Mouse (Mus musculus) MEL (cell line): ENCODE measurements around the gene Ndufa13.

ENCODE experiments used
- CTCF ChIP-seq, 3 experiments: IDR thresholded peaks in 2 of 3; conservative IDR thresholded peaks in 1 of 3; 2 replicates each; pipeline ENCODE4 v1.5.1; 2011 to 2012; ENCODE audit warnings: low read length in 3 of 3, low read depth in 2 of 3, mild to moderate bottlenecking in 2 of 3, improper control_type of control experiment in 1 of 3, inconsistent platforms in 1 of 3, mixed read lengths in 1 of 3, moderate library complexity in 1 of 3; ENCODE audit not compliant: control insufficient read depth in 1 of 3, insufficient read depth in 1 of 3, poor library complexity in 1 of 3, severe bottlenecking in 1 of 3
- EP300 ChIP-seq, 2 experiments: IDR thresholded peaks; 2 replicates each; pipeline ENCODE4 v1.6.1; 2011; ENCODE audit warnings: improper control_type of control experiment in 2 of 2, low read length in 2 of 2, low read depth in 1 of 2, mild to moderate bottlenecking in 1 of 2
- HCFC1 ChIP-seq: IDR thresholded peaks from 2 replicates; pipeline ENCODE4 v1.6.1; 2012; ENCODE audit warnings: low read depth, mild to moderate bottlenecking, inconsistent platforms, low read length, improper control_type of control experiment, moderate library complexity
- KAT2A ChIP-seq: conservative IDR thresholded peaks from 2 replicates; pipeline ENCODE4 v1.6.1; 2012; ENCODE audit warnings: low read depth, low read length, improper control_type of control experiment, inconsistent platforms
- MEF2A ChIP-seq: IDR thresholded peaks from 2 replicates; pipeline ENCODE4 v1.6.1; 2014; ENCODE audit warnings: low read depth, mild to moderate bottlenecking, inconsistent platforms, low read length, improper control_type of control experiment; ENCODE audit not compliant: poor library complexity, insufficient replicate concordance, severe bottlenecking; ENCODE audit errors: extremely low read depth
- POLR2A ChIP-seq, 2 experiments: IDR thresholded peaks; 2 replicates each; pipeline ENCODE4 v1.6.1; 2011 to 2012; ENCODE audit warnings: low read length in 2 of 2, mild to moderate bottlenecking in 2 of 2, control low read depth in 1 of 2, improper control_type of control experiment in 1 of 2, low read depth in 1 of 2, moderate library complexity in 1 of 2; ENCODE audit not compliant: control insufficient read depth in 1 of 2, insufficient read depth in 1 of 2, poor library complexity in 1 of 2
- POLR2AphosphoS2 ChIP-seq: IDR thresholded peaks from 2 replicates; pipeline ENCODE4 v1.6.1; 2011; ENCODE audit warnings: low read length, improper control_type of control experiment
- POLR2AphosphoS5 ChIP-seq: IDR thresholded peaks from 2 replicates; pipeline ENCODE4 v1.6.1; 2012; ENCODE audit warnings: low read depth, borderline replicate concordance, mild to moderate bottlenecking, inconsistent platforms, low read length, moderate library complexity, mixed read lengths
- TAL1 ChIP-seq: IDR thresholded peaks from 2 replicates; pipeline ENCODE4 v1.6.1; 2012; ENCODE audit warnings: mild to moderate bottlenecking, inconsistent platforms, low read length, moderate library complexity, mixed read lengths
- TCF12 ChIP-seq: IDR thresholded peaks from 2 replicates; pipeline ENCODE4 v1.6.1; 2014; ENCODE audit warnings: low read depth, mild to moderate bottlenecking, inconsistent platforms, low read length, improper control_type of control experiment, moderate library complexity
- ZMIZ1 ChIP-seq: IDR thresholded peaks from 2 replicates; pipeline ENCODE4 v1.6.1; 2012; ENCODE audit warnings: low read depth, mild to moderate bottlenecking, inconsistent platforms, low read length, improper control_type of control experiment, moderate library complexity

DNA sequence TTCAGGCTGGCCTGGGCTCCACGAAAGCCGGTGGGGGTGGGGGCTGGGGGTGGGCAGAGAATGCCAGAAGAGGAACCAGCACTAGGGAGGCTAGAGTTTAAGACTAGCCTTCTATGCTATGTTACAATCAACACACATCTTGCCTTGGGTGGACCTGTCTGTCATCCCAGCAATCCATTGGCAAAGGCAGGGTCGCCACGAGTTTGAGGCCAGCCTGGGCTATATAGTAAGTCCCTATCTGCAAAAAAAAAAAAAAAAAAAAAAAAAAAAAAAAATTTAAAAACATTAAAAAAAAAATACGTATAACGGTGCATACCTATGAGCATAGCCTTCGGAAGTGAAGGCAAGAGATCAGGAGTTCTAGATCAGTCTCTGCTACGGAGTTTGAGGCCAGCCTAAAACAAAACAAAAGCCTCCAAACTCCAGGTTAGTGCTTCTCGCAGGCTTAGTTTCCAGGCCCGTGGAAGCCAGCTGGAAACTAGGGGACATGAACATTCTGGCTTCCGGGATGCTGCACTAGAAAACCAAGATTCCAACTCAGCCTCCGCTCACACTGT, 1.4 kb downstream of the Ndufa13 start:
- TF ChIP-seq EP300 (IDR thresholded peaks at IDR 0.05; ENCODE audit: low read depth in 1 of 2, low read length in 2 of 2) (no peak), CTCF (IDR thresholded peaks at IDR 0.05 in 2 of 3, conservative IDR thresholded peaks at IDR 0.05 in 1 of 3; ENCODE audit: control insufficient read depth in 1 of 3, insufficient read depth in 1 of 3, low read depth in 2 of 3, low read length in 3 of 3, poor library complexity in 1 of 3, severe bottlenecking in 1 of 3) (no peak), KAT2A (no peak), POLR2A (IDR thresholded peaks at IDR 0.05; ENCODE audit: control insufficient read depth in 1 of 2, insufficient read depth in 1 of 2, low read depth in 1 of 2, low read length in 2 of 2, poor library complexity in 1 of 2) (no peak), TCF12 (no peak), POLR2AphosphoS2 (no peak), MEF2A (no peak), HCFC1 (no peak), ZMIZ1 (no peak), TAL1 (no peak), POLR2AphosphoS5 (no peak)
